Mouse (Mus musculus): ENCODE measurements at regions not wholly inside any gene's neighbourhood (a gene's known extent, or its start where the extent isn't known, plus 50 kb on each side); places are given as distances from the start of the nearest gene placed in this dataset.
"Not testable (repeated sequence)": the region's sequence is repeated elsewhere in the genome, so short reads cannot be mapped to it uniquely, and the experiment has no call there.

DNA sequence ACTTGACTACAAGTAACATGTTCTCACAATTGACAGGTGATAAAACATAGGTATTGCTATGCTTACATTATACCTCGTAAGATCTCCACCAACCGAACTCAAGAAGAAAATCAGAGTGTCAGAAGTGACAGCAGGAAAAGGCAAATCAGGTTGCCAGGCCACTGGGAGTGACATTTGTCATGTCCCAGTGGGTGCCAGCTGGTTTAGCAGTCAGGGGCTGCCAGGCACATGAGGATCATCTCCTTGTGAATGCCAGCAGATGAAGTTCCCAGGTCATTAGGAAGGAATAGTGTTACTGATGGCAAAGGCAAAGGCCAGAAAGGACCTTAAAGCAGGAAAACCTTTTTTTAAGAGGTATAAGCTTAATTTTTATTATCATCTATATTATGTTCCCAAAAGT, 1711.7 kb downstream of the Pla2g4a start:
- DNase-seq (ENCODE audit: low read depth, low spot score) = peak; percentile 86

DNA sequence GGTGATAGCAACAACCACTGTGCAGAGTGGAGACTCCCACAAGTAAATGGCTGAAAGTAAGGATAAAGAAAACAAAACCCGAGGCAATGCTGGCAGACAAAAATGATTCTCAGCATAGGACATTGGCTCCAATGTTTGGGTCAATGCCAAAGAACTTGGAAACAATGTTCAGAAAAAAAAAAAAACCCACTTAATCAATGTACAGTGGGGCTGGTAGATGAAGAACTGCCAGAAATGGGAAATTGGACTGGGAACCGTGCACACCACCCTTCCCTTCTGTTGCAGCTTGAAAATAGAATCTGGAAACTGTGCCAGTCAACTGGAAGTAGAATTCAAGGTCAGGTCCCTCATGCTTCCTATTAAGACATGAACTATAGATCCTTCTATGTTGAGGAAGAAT, 1714.4 kb downstream of the Pla2g4a start:
- DNase-seq (ENCODE audit: low read depth, low spot score) = peak; percentile 51

DNA sequence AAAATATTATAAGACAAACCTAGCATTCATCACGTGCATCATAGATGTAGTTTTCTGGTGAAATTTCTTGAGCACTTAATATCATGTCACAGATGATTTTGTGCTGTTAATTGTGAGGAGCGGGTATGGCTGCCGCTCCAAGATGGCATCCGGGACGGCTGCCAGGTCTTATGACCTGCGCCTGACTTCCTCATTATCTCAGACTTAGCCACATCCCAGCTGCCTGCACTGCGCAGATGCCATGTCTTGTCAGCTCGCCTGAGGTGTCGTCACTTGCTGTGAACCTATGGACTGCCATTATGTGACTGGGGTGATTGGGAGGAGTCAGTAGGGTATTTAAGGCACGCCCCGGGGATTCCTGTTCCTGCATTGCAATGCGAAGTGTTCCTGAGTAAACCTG, 1732.8 kb downstream of the Brinp3 start:
- DNase-seq (ENCODE audit: low read depth, low spot score) = not testable (repeated sequence)
